Mouse (Mus musculus) lung, postnatal 36 days (tissue): ENCODE results near the gene Surf2.

Experiments
- DNase-seq: peaks from one replicate; pipeline ENCODE4 v3.0.0; 2022; ENCODE audit warnings: mixed read lengths

Surf2 gene

DNA sequence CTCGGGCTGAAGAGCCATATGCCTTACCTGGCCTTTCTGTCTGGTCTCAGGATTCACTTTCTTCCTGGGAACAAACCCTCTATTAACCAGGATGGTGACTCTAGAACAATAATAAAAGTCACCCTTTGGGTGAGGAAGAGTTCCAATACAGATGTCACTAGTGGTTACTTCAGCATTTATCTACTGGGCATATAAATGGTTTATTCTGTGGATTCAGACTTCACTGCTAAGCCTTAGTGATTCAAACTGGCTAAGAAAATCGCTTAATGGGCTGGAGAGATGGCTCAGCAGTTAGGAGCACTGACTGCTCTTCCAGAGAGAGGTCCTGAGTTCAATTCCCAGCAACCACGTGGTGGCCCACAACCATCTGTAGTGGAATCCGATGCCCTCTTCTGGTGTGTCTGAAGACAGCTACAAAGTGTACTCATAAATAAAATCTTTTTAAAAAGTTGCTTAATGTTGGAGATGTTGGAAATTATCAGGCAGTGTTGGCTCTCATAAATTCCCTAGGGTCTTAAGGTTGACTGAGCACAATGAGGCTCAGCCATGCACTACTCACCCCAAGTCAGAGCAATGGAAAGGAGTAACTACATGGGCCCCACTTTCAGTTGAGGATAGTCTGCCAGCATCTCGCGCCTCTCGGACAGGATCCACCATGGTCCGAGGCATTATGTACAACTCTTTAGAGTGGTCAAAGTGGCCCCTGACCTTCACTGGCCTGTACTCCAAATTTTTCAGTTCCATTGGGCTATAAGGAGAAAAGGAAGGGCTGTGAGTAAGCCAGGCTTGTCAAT lies 1.8 kb upstream of the Surf2 start:
- DNase-seq, result no peak

DNA sequence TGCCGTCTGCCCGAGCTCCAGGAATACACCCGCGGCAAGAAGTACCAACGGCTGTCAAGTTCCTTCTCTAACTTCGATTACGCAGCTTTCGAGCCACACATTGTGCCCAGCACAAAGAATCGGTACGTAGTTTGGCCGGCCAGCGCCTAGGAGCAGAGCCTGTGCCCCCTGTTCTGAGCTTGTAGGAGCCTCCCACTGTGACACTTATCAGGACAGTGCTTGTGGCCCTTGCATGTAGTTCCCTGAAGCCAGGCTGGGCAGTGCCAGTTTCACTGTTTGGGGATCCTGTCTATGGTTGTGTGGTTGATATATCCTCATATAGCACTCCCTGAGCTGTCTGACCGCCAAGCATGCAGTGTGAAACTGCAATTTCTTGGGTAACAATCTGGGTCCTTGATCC lies 571 bp downstream of the Surf2 start:
- no peak for DNase-seq

DNA sequence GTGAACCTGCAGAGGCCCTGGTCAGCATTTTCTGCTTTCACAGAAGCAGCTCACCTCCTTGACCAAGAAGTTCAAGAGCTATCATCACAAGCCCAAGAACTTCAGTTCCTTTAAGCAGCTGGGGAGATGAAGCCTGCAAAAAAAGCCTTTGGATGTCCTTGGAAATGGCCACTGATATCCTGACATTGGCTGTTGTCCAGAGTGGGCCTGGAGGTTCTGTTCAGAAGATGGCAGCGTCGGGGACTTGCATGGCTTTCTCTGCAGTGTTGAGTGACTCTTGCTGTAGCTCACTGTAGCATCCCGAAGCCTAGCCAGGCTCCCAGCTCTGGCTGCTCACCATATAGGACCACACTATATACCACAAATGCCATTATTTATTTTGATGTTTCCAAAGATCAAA lies 3.5 kb downstream of the Surf2 start:
- no peak for DNase-seq

DNA sequence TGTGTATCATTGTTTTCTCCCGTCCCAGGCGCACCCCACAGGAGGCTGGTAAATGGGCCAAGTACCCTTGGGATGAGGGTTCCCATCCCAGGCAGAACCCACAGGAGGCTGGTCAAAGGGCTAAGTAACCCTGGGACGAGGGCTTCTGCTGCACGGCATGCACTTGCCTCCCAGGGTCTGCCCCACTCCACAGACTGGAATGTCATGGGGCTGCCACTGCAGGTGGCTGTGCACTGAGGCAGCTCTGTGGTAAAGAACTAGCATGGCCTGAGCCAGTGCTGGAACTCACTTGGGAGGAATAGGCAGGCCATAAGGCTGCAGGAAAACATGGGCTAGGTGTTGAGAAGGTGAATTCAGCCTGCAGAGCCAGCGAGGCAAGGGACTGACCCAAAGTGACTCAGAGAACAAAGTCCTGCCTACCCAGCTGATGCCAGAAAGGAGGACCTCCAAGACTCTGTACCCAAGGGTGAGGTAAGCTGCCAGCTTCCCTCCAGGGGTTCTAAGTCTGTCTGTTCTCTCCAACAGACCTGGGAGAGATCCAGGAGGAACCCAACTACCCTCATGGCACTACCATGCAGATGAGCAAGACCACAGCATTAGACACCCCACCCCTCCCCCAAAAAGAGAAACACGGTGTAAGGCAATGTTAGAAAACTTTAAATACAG lies 4.2 kb downstream of the Surf2 start:
- no peak for DNase-seq

DNA sequence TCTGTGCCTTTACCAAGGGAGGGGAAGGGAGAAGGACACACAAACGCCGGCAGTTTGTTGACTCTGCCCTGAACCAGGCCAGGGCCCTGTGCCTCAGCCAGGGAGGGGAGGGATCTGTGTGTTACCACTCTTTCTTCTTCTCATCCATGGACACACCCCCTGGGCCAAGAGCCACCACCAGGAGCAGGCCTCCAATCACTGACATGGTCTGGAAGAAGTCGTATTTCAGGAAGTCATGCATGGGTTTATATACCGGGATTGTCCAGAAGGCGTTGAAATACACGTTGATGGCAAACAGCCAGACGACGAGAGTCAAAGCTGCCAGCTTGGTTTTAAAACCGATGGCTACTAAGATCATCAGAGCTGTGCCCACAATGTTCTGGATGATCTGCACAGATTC lies 5.6 kb downstream of the Surf2 start:
- peak; percentile 36 for DNase-seq

DNA sequence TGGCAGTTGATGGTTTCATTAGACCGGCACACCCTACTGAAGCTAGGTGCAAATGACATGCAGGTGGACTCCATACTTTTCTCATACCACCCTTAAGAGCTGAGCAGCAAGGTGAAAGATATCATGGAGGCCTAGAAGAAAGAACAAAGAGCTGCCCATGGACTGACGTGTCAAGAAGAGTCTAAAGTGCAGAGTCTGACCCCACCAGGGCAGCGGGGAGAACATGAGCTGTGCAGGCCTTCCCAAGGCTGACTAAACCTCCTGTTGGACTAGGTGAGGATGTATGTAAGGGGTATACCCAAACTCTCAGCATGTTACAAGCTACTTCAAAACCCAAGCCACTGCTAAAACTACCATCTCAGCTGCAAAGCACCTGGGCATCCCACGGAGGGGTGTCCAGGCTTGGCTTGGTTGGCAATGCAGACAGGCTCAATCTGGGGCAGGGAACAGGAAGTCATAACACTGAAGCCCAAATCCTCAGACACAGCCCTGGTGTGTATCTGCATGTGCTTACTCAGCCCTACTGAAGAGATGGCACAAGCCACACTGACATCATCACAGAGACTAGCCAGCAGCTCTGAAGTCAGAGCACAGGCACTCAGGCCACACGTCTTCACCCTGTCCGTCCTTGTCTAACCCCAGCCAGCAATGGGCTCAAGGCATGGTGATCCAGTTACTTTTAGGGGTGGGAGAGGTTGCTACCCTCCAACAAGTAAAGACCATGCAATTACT lies 11.7 kb downstream of the Surf2 start:
- no peak for DNase-seq

DNA sequence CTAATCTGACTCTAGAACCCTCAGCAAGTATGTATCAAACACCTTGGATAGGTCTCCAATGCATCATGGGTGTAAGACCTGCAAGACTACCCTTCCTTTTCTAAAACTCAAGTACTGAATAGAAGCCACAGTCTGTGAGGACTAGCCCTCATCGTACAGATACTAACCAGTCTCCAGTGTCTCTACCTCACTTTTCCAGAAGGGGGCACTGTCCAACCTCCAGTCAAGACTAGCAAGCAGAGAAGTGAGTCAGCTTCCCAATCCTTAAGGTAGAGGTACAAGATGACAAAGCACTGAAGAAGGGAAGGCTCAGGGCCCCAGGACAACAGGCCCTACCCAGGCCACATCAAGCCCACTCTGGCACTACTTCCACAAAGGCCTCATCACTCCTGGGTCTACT lies 14.2 kb downstream of the Surf2 start:
- DNase-seq, result peak; percentile 91

DNA sequence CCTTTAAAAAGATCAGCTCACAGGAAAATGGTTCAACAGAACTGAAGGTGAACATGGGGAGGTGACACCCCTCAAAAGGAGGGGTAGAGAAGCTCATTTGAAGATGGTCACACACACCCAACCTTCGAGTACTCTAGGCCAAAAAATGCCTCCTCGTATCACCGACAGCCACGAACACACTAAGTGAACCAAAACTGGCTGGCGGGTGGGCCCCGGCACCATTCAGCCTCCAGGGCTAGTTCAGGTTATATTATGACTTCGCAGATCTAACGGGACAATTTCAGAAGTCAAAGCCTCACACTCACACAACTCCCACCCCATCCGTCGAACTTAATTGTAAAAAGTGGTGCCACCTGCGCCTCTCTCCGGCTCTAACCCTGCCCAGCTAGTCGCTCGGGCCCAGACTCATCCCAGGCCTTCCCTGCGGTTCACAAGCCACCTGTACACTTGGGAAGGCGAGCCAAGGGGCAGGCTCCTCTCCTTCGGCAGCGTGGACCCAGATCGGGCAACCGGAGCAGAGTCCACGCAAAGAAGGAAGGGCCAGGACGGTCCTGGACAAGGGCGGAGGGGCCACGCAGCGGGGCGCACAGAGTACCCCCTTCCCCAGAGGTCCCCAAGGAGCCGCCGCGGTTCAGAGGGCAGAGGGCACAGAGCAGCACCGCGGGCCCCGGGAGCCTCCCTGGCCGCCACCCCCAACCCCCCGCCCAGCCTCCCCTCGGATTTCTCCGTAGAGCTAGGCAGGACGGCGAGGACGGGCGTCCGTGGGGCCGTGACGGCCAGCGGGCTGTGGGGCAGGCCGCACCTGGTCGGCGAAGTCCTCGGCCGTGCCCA lies 16.5 kb downstream of the Surf2 start:
- DNase-seq, result no peak

DNA sequence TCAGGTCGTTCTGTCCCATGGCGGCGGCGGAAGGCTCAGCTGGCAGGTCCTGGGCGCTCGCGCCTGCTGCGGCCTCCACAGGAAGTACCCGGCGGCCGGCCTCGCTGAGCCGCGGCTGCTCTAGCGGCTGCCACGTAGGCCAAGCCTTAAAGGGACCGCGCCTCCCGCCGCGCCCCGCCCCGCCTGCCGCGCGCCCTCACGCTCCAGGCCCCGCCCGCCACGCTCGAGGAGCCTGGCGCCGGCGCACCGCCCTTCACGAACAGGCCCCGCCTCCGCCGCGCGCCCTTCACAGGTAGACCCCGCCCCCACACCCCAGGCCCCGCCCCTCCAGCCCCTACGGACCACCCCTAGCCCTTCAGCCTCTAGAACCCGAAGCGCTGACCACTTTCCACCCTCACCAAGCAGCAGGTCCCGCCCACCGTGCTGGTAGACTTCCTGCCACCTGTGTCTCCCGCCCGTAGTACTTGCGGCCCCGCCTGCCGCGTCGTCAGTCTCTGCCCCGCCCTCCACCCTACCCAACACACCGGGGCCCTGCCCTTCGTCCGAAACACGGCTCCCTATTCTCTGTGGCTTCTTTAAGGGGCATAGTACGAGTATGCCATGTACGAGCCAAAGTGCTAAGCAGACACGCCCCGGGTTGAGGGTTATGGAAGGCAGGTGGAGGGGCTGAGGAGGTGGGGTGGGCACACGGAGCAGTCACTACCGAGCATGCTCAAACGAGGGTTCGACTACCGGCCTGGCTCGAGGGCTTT lies 17.3 kb downstream of the Surf2 start, which contains the start of the genes Surf4 and Stkld1:
TSS of gene Surf4 (minus strand) at position 625 of the 752 bp plus-strand sequence.
TSS of gene Stkld1 (plus strand) at position 744 of the 752 bp plus-strand sequence.
- peak; percentile 96 for DNase-seq

DNA sequence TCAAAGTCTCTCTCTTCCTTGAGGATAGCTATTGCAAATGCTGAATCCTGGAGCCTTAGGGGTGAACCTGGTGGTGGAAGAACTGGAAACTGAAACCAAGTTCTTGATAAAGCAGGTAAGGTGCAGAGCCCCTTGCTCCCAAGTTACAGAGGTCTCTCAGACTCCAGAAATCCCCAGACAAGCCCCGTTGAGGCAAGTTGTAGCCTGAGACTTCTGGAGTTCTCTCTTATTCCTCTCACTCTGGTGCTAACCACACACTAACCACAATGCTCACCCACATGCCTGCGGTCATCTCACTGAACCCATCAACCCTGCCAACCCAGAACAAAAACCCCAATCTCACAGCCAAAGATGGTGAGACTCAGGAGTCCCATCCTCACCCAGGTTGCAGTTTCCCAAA lies 19.1 kb downstream of the Surf2 start:
- no peak for DNase-seq

DNA sequence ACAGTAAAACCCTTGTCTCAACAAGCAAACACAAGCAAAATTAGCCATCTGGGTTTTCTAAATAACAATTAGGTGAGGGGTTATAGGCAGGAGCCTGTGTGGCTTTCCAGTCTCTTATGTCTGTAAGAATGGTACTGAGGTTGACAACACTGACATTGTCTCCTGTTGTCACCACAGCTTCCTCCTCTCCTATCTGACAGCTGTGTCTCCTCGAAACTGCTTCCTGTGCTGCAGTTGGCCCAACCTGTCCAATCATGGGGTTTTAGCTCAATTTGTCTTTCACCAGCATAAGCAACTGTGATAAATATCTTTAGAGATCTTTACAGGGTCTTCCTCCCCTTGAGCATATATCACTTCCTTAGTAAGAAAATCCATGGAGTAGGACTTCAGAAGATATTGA lies 20.3 kb downstream of the Surf2 start:
- DNase-seq, result no peak

DNA sequence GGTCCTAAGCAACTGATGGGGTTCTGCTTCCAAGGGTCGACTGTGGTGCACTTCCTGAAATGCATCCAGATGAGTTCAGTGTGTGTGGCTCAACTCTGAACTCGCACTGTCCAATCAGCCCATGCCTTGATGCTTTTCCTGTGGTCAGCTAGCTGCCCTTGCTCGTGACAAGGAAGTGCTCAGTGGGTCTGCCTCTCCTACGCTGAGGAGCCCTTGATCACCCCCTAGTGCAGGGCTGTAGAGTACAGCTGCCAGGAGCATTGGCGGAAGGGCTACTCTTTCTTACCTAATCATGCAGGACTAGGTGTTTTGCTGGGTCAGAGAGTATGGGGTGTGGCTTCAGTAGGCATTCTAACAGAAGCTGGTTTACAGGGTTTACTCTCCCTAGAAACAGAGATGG lies 25.4 kb downstream of the Surf2 start:
- DNase-seq, result peak; percentile 69

DNA sequence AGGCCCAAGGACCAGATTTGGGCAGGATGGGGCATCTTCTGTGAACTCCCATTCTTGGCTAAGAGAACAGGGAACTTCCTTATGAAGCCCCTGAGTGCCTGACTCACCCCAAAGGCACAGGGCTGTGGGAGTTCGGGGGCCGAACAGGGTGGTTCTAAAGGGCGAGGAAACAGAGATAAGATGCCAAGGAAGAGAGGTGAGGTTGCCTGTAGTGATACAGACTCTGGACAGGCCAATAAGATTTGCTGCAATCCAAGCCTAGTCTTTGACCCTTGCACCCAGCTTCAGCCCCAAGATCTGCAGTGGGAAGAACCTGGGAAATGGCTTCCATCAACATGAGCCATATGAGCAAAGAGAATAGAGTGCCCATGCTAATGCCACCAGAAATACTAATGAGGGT lies 27.1 kb downstream of the Surf2 start:
- DNase-seq, result no peak

DNA sequence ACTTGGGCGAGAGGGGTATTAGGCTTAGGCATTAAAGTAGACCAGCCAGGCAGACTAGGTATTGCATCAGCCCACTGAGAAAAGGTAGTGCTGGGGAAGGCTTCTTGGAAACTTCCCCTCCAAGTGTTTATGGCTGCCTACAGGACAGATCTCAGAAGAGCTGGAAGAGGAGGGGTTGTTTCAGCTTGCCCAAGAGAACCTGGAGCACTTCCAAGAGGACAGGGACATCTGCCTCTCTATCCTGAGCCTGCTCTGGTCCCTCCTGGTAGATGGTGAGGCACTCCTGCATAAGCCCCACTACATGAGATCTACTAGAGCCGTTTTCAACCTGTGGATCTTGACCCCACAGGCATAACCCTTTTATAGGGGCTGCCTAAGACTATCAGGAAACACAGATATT lies 34.2 kb downstream of the Surf2 start:
- DNase-seq, result no peak

DNA sequence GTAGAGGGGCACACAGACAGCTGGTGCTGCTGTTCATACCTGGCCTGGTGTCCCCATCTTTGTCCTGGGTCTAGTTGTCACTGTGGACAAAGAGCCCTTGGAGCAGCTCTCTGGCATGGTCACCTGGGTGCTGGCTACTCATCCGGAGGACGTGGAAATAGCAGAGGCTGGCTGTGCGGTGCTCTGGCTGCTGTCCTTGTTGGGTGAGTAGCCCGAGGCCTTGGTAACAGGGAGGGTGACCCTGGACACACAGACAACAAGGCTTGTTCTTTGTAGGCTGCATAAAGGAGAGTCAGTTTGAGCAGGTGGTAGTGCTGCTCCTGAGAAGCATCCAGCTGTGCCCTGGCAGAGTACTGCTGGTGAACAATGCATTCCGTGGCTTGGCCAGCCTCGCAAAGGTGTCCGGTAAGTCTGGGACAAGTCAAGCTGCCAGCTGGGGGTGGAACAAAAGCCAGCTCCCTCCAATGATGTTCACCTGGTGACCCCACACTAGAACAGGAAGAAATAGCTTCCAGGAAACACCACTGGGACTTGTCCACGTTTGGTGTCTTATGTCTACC lies 35.3 kb downstream of the Surf2 start:
- no peak for DNase-seq

DNA sequence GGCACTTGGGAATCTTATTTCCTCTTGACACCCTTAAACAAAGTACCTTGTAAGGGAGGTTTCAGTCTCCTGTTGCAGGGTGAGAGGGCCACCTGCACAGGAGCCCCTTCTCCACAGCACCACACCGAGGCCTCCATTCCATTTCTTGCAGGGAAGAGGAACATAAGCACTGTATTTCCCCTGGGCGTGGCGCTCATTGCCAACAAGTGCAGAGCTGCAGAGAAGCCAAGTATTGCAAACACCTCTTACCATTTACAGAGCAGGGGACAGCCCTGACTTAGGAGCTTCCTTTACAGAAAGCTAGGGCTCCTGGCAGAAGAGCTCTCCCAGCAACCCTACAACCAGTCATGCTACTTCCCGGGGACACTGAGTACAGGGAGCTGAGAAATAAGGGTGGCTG lies 36.0 kb downstream of the Surf2 start:
- DNase-seq, result peak; percentile 51

DNA sequence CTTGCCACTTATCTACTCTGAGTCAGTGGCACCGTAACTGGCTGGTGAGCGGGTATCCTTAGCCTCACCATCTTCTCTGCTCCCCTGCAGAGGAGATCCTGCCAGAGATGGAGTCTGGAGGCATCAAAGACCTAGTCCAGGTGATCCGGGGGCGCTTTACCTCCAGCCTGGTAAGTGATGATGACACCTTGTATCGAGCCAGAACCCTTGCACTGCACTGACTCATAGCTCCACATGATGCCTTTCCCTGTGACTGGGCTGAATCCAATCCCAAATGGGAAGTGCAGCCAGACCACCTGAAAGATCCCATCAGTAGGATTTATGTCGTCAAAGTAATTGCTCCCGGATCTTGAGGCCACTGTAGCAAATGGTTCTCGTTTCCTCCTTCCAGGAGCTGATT lies 36.7 kb downstream of the Surf2 start:
- no peak for DNase-seq

DNA sequence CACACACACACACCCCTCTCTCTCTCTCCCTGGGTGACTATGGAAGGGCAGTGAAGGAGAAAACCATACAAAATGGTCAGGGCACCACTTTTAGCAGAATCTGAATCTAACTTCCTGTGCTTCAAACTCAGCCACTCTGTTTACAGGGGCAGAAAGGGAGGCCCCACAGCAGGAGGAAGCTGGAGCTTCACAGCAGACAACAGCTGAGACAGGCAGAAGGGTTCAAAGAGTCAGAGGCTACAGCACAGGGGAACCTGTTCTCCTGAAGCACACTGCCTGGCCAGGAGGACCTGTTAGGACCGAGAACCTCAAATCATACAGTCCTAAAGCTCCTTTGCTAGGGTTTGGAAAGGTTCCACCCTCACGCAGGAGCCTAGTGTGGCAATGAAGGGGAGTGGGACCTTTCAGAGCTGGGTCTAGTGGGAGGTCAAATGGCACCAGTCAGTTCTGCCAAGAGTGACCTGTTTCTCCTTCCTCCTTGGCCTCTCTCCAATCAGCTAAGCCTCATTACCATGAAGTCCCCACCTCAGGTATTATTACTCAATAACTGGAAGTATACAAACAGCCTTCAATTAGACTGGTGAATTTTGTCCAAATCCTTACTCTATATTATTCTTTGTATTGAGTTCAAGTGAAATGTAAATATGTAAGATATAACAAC lies 38.7 kb downstream of the Surf2 start:
- DNase-seq, result peak; percentile 58

DNA sequence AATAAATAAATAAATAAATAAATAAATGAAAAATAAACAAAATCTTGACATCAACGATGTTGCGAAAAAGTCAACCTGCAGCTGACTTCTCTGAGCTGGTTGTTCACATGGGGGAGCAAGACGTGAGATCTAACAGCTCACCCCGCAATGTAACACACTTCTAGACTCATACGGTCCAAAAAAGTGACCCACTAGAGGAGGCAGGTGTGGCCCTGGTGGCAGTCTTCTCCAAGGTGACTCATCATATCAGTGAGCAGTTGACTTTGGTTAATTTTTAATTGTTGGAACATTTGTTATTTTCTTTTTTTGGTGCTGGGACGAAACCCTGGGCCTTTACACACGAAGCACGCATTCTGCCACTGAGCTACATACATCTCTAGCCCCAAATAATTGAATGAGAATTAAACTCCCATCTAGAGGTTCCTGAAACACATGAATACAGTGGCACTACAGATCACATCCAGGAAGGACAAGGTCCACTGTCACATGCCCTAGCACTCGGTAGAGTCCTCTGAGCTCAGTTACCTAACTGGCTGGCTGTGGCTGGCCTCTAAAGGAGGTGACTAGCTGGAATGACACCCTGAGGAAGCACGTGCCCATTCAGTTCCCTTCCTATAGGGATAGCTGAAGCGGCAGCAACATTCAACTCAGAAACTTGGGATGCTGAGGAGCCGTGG lies 40.8 kb downstream of the Surf2 start:
- no peak for DNase-seq

DNA sequence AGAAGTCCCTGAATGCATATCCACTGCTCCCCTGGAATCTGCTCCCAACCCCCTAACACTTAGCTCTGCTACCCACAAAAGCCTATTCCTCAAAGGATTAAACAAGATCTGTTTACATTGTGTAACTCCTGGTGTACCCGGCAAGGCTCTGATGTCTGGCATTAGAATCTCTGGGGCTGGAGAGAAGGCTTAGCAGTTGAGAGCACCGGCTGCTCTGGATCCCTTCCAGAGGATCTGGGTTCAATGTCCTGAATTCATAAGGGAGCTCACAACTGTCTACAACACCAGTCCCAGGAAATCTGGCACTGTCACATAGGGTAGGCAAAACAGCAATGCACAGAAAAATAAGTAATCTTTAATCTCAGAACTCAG lies 41.3 kb downstream of the Surf2 start:
- DNase-seq, result no peak

DNA sequence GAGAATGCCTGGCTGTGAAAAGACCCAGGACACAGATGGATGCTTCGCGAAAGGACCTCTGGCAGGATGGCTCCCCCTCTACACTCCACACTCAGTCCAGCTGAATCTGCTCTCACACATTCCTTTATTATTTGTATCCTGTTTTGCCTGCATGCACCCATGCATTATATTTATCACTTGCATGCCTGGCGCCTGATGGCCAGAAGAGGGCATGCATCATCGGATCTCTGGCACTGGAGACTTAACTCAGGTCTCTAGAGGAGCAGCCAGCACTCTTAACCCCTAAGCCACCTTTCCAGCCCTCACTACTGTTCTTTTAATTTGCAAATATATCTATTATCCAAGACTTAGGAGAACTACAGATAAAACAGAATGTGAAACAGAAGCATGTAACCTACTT lies 44.6 kb downstream of the Surf2 start:
- peak; percentile 9 for DNase-seq
